Mouse (Mus musculus) mesoderm, embryonic 11.5 days (tissue): Measurements from ENCODE around the gene Jhy.
A peak's percentile ranks its signal among the peaks of the same experiment; 100 is the strongest.

Source experiments
- DNase-seq: peaks from one replicate; pipeline ENCODE4 v3.0.0-alpha.2; 2012; ENCODE audit warnings: low read depth, low spot score

Gene Jhy

DNA sequence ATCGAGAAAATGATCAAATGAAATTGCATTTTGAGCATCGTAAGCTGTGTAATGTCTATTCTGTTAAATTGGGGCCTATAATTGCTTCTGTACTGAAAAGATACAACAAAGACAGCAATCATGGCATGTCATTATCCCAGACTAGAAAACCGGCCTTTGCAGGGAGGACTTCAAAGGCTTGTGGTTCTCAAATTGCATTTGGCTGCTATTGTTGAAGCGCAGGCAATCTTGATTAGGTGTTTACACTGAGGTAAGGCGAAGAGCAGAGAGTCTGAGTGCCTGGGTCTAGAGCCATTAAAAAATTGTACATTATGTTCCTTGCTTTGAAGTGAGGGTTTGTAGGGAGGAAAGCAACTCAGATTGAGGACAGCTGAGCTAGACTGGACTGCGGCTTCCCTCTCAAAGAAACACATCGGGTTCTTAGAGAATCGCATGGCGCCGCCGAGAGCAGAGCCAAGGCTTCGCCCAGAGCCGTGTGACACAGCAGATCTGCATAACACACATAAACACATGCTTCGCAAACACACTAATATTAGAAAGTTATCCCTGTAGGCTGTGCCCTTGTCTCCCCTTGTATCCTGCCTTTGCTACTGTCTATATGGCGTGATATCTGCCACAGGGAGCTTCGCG is 36.5 kb downstream of the Jhy start:
- no peak for DNase-seq

DNA sequence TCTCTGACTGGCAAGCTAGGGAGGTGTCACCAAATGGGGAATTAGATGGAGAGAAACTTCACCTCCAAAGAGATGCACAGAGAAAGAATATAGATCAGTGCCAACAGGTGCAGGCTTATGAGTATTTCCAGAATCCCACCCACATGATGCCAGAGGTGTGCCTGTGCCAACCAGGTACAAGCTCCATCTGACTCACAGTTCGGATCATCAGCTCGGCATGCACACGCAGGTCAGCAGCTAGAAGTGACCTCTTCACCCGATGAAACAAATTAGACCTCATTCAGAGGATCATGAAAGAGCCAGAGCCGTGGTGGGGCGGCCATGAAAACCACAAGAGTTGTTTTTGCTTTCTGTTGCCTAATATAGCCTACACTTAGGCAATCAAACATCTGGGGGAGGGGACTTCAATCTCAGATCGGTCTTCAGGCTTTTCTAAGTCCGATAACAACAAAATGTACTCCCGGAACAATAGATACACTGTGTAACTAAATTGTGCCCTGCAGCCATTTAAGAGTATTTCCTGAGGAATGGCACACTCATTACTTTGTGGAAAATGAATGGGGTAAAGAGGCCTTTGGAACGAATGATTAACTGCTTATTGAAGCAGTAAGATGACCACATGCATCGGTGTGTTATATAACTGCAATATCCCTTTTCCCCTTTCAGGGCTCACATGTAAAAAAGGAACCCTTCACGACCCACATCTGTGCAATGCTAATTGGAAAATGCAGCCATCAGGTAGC is 45.9 kb downstream of the Jhy start:
- peak; percentile 8 for DNase-seq

DNA sequence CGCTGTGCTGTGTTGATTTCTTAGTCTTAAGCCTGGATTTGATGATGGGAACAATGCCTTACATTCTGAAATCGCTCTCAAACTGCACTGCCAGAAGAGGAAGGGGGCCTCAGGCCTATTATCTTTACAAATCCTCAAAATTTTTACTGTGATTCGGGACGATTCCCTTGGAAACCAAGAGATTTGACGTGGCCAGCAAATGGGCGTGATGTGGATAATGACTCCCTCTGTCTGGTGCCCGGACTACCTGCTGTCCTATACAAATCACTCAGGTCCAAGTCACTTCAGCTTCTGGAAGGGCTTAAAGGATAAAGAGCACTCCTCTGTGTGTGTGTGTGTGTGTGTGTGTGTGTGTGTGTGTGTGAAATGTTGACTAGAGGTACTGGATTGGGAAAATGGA is 55.0 kb downstream of the Jhy start:
- DNase-seq, result no peak

DNA sequence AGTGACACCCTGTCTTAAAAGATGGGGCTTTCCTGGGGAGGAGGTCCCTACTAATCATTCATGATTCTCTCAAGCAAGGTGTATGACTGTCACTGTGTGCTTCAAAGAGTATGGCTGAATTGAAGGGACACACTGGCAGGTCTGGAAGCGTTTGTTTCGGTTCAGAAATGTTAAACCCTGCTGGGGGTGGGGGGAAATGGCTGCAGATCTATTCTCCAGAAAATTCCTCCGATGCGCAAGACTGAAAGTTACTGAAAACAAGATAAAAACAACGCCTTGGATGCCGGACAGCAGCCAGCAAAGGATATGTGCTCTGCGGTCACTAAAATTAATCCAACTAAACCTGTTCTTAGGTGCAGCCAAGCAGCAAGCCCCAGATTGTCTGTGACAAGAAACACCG is 55.5 kb downstream of the Jhy start:
- DNase-seq, result no peak

DNA sequence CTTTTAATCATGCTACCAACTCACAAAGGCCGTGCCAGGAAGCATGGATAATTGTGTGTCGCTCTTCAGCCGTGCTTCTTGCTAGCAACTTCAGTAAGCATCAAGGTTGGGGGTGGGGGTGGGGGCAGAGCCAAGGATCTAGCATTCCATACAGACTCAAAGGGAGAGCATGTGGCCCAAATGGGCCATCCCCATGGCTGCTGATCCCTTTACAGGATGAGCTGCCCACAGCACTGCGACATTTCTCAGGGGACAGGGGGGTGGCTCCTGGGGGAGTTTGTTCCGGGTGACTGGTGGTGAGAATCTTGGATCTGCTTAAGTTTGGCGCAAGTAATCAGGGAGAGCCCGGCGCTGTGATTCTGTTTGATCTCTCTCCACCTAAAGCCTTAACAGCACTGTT is 56.5 kb downstream of the Jhy start:
- no peak for DNase-seq

DNA sequence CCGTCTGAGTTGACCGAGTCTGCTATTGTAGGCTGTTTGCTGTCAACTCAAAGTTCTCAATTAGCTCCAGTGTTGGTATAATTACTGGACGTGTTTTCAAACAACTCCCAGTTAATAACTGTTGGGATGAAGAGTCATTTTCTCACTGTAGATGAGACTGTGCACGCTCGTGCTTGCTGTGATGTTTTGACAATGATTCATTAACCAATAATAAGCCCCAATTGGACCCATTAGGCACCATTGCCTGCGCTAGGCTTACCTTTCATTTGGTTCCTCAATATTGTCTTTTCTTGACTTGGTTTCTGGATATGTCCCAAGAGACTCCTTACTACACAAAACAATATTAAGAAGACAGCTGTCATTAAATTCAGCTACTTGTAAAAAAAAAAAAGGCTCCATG is 71.5 kb downstream of the Jhy start:
- no peak for DNase-seq

DNA sequence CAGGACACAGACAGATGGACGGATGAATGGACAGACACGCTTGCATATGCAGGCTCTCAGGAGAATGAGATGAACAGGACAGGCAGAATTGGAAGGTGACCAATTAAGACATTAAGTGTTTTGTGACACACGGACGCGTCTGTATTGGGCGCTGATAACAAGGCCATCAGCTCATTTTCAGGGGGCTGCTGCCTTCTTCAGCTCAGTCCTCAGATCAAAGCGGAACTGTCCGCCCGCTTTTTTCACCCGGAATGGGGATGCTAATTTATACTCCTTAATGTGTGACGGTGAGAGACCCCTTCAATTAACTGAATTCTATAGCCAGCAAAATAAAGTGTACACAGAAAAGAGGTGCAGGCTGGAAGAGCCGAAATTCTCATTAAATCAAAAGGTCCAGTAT is 74.5 kb downstream of the Jhy start:
- DNase-seq, result no peak

DNA sequence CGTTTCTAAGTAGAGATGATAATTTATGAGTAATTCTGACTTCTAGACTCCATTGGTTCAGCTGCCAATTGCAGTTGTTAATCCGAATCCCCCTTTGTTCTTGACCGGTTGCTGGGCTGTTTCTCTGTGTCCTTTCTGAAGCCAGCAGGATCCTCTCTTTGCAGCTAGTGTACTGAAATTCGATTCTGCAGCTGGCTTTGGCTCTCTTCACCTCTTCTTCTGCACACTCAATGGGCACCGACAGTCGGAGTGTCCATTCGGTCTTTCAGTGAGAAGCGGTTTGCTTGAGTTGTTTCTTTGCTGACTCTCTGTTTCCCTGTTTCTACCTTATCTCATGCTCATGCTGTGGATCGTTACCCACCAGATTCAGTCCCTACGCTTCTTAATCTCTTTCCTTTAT is 78.2 kb downstream of the Jhy start:
- no peak for DNase-seq

DNA sequence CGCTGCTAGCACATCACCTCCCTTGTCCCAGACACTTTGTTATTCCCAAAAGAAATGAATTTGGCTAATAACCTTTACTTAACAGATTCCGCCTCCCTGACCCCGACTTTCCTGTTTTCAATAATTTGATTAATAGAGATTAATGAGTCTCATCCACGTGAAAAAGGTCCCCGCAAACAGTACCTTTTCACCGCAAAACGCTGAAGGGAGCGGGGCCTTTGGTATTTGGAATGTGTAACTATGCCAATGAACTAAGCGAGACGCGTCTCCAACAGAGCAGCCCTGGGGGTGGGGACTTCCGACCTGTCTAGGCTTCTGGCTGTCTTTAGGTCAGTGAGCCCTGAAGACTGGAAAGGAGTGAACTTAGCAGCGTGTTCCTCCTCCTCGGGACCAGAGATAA is 84.9 kb downstream of the Jhy start:
- DNase-seq, result no peak

DNA sequence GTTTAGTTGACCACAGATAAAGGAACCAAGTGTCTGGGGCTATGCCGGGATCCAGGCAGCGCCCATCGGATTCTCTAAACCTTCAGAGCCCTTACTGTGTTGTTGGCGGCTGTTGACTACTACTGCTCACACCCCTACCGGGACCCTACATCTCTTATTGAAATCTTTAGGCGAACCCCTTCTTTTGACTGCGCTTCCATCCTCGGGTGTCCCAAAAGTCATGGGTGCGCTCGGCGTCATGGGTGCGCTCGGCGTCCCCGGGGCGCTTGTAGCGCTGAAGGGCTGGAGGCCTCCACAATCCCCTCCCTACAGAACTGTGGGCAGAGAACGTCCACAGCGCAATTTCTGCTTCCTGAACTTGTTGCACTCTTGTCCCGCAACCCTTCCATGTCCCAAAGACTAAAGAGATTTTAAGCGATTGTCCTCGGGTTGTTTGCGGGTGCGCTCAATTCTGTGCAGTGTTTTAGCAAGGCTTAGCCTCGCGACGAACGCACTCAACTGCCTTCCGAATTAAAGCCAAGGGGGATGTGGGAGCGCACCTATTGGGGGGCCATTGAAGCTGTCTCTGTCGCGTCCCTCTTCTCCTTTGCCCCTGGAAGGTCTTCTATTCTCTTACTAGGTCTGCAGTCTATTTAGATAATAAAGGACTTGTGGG is 85.5 kb downstream of the Jhy start:
- no peak for DNase-seq

DNA sequence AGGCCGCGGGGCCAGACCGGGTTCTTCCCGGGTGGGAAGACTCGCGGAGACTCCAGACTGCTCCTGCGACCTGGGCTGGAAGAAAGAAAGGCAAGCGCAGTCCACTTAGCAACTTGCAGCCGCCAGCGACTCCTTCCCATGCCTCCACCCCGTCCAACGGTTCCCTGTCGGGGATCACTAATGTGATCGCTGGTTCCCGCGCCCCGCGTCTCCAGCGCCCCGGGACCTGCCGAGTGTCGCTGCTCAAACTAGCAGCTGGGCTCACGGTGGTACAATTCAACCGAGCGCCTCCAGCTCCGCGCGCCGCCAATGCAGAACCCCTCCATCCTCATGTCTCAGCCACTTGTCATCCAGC is 86.1 kb downstream of the Jhy start:
- no peak for DNase-seq

DNA sequence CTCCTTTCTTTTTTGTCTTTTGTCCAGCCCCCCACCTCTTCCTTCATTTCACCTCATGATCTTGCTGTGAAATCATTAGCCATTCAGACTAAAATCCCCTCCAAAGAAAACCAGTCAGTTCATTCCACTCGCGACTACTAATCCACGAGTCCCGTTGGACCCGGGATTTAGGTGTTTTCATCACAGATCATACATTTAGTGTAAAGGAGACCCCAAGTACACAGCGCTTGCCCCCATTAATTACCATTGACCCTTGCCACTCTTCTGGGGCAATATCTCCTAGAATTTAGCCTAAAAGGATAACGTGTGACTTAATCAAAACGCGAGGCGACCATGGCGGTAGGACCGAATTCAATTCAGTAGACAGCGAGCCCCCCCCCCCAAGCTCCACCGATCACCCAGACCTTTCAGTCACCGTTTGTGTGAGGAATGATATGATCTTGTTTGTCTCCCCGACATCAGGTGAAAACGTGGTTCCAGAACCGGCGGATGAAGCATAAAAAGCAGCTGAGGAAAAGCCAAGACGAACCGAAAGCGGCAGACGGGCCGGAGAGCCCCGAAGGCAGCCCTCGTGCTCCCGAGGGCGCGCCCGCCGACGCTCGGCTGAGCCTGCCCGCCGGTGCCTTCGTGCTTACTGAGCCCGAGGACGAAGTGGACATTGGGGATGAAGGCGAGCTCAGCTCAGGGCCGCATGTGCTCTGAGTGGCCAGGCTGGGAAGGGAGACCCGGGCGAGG is 86.6 kb downstream of the Jhy start:
- no peak for DNase-seq

DNA sequence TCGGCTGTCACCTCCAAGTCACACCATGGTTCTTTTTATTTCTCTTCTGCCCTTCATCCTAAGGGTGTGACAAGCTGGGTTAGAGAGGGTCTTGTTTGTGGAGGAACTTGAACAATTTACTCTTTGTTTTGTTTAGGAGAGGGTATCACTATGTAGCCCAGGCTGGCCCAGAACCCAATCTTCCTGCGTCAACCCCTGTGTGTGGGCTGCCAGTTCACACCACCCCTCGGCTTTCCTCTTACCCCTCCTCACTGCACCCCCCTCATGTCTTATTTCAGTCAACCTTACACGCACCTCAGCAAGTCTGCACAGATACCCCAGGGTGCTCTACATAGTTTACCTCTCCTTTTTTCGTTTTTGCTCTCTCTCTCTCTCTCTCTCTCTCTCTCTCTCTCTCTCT is 87.2 kb downstream of the Jhy start:
- DNase-seq, result no peak

DNA sequence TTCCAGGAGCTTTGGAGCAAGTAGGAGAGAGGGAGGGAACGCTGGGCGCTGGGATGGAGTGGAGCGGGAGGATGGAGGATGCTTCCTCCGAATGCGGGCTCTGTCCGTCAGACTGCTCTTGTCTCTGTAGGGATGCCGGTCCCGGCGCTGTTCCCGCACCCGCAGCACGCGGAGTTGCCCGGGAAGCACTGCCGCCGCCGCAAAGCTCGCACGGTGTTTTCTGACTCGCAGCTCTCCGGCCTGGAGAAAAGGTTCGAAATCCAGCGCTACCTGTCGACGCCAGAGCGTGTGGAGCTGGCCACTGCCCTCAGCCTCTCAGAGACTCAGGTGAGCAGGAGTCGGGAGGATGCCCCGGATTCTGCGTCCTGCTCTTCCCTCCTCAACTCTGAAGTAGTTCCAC is 87.8 kb downstream of the Jhy start:
- no peak for DNase-seq

DNA sequence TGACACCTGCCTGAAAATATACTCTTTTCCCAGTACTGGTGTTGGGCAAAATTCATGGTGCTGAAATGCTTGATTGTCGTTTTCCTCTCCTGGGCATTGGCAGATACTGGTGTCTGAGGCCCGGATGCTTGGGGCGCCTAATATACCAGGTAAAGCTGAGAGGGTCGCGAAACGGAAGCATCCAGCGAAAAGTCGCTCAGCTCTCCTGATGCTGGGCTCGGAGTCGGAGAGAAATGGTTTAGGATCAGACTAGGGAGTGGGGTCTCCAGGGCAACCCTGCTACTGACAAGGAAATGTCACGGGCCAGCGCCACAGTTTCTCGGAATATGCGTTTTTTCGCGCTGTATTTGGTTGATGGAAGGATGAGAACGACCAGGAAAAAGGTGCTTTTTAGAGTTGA is 88.5 kb downstream of the Jhy start:
- DNase-seq, result no peak

DNA sequence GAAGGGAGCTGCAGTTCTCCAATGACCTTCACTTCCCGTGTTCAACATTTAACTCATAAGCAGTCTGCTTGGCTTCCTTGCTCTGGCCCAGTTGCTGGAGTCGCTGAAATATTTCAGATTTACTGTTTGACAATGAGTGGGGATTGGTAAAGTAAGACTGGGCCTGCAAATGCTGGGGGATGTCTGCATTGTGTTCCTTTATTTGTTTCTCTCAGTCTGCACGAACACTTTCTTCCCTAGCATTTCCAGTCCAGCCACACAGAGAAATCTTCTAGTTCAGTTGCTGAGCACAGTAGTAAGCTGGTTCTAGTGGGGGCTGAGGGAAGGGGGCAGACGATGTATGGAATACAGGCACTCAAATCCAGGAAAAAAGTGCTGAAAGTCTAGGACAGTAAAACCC is 89.0 kb downstream of the Jhy start:
- no peak for DNase-seq

DNA sequence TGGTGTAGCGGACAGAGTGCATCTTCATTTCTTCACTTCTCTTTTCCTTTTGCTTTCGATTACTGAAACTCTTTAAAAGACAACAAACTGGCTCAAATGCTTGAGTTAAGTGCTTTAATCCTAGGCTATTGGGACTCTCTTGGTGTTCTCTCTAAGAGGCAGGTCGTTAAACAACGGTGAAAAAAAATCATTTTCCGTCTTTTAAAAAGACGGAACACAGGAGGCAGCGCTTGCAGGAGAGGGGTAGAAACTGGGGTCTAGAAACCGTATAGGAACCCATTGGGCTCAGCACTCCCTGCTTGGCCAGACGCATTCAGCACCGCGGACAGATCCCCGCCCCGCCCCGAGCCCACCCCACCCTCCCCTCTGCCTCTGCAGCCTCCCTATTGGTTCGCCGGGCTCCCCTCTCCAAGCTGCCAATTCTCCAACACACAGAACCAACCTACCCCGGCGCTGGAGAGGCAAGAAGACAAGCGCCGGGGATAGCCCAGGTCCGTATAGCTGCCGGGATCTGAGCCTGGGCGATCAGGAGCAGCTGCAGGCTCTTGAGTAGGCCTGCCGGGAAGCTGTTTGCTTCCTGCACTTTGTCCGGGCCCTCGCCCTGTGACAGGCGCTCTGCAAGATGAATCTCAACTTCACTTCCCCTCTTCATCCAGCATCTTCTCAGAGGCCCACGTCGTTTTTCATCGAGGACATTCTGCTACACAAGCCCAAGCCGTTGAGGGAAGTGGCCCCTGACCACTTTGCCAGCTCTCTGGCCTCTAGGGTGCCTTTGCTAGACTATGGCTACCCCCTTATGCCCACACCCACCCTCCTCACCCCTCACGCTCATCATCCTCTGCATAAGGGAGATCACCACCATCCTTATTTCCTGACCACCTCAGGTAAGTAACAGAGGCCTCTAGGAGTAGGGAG is 90.1 kb downstream of the Jhy start, which contains the start of gene Bsx:
Bsx (plus strand) TSS at position 572 of the 915 bp plus-strand sequence.
- peak; percentile 83 for DNase-seq

DNA sequence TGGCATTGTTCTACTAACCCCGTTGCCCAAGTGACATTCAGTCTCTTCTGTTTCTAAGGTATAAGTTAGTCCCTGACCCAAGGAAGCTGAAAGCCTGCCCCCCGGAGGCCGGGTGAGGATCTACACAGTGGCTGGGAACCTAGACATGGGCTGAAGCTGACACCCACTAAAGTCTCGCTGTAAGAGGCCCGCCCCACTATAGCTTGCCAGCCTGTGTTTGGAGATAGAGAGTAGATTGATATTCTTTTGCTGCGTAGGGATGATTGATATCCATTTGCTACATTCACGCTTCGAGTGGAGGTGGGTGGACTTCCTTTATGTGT is 91.8 kb downstream of the Jhy start:
- DNase-seq, result no peak

DNA sequence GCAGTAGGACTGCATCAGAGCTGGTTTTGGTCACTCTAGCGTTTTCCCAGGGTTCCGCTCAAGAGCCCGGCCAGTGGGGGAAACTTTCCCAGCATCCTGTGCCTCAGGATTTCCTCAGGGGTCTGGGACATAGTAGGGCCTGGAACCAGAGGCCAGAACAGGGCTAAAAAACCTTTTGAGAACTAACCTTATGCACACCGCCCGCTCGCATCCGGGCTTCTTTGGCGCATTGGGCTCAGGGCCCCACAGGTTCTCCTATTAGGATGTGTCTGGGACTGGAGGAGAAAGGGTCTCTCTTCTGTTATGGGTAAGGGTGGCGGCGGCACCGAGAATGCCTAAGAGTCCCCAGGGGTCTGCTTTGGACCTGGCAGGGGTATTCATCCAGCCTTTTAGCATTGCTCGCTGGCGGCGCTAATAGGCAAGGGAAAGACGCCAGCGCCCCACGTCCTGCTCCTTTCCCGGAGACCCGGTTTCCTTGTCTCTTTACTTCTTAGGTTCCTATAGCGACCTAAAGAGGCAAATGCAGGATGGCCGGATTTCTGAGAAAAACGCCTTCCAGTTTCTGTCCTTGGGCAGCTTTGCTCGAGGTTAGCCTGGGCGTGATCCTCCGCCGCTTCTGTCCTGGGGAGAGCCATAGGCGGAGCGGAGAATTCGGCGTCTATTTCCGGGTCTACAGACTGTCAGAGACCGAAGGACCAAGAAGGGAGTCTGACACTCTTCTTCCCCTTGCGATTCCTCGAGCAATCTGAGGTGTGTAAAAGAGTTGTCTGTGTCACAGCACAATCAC is 92.4 kb downstream of the Jhy start:
- no peak for DNase-seq

DNA sequence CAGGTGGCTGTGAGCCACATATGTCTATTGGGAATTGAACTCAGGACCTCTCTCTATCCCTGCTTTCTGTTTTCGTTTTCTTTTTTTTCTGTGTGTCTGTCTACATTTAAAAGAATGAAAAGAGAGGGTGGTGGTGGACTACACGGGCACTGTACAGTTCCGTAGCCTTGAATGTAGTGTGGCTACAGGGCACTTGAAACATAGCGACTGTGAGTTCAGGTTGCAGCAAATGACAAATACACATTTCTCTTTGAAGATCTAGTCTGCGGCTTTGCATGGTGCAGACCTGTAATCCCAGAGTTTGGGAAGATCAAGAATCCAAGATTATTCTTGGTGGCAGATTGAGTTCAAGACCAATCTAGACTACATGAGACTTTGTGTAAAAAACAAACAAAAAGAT is 93.6 kb downstream of the Jhy start:
- no peak for DNase-seq

DNA sequence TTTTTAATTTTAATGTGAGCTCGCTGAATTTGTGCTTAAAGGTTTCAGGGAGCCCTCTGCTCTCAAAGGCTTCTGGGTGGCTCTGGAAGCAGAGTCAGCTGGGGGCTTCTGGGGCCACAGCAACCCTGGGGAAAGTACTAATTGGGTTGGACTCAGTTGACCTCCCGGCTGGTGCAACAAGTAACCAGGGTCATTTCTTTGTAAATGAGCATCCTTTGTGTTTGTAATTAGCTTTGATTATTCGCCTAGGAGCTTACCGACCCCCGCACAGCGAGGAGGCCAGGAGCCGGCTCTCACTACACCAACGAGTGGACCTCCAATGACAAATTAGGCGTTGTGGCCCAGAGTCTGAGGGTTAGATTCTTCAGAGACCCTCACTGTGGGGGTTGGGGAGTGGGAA is 104.7 kb downstream of the Jhy start:
- DNase-seq, result no peak
